In genomic region chr2:158153728-158154343, GRCm38 (mm10) we compare ENCODE assay signal across 8 mouse cellular contexts. TPM values are rescaled to one million over a fixed set of nuclear protein-coding genes. Genes with fewer than 3 reads are reported as not detected.
DNase-seq lines count a peak whose midpoint lies in the region; ATAC-seq and TF ChIP-seq lines count a peak whose summit lies in the region.

No protein-coding gene starts in this region.

- no peaks in the 10 kb centered on the region for H3K27me3 ChIP-seq in forebrain, embryonic 15.5 days
- no peaks in the 10 kb centered on the region for H3K27me3 ChIP-seq in liver, adult 2 months (ENCODE audit: control insufficient read depth, insufficient read depth, low read length)

- peaks cover 11% of the 10 kb centered on the region for H3K4me1 ChIP-seq in forebrain, embryonic 15.5 days
- peaks cover 6% of the 10 kb centered on the region for H3K4me1 ChIP-seq in liver, adult 2 months (ENCODE audit: control insufficient read depth, insufficient read depth, low read length)

- H3K4me2 ChIP-seq in forebrain, embryonic 15.5 days (replicated peaks) = peak overlapping the region; percentile 56

- no peaks in the 10 kb centered on the region for H3K36me3 ChIP-seq in forebrain, embryonic 15.5 days
- H3K36me3 ChIP-seq in liver, adult 2 months (ENCODE audit: control insufficient read depth, insufficient read depth, low read length) = no peaks in the 10 kb centered on the region

- H3K9me3 ChIP-seq in forebrain, embryonic 15.5 days = no peaks in the 10 kb centered on the region

- ATAC-seq in forebrain, embryonic 15.5 days (replicated peaks) = 0 out of 2 replicates have a peak, but pooled peaks have one; percentile 53
- ATAC-seq in monocyte, adult 5-6 weeks (replicated peaks; ENCODE audit: insufficient number of reproducible peaks, low FRiP score, low TSS enrichment, poor library complexity, severe bottlenecking) = peak; percentile 73

- DNase-seq in heart, adult 11 months = peak; percentile 94
- DNase-seq in heart, postnatal 25 days (ENCODE audit: low spot score) = no peak
- peak; percentile 86 for DNase-seq in R1 (ENCODE audit: low read depth, low spot score)
- no peak for DNase-seq in liver, adult 2 months (ENCODE audit: extremely low read depth, low read depth, low spot score)
- no peak for DNase-seq in frontal cortex, postnatal 14 days (ENCODE audit: low spot score in 2 of 2)
- DNase-seq in adrenal gland, postnatal 14 days = no peak

- intact Hi-C loops in heart, postnatal 25 days (cut with DNase I) = no loop called here

- no peaks in the 10 kb centered on the region for H3K79me2 ChIP-seq in liver, adult 2 months (ENCODE audit: control insufficient read depth, insufficient read depth, low read length)

- H3K4me3 ChIP-seq in forebrain, embryonic 15.5 days = peak overlapping the region; percentile 35
- peak overlapping the region; percentile 23; the same call in 1 of the 2 replicates for H3K4me3 ChIP-seq in liver, adult 2 months (ENCODE audit: insufficient read depth, low read depth, low read length)

- no peak overlapping the region for H3K27ac ChIP-seq in forebrain, embryonic 15.5 days (replicated peaks)
- H3K27ac ChIP-seq in liver, adult 2 months (replicated peaks; ENCODE audit: insufficient read depth, low read depth, low read length) = no peak overlapping the region

- under 1% methylated on average over 22 of the region's 22 CpGs for WGBS in forebrain, embryonic 15.5 days
- 2% methylated on average over 22 of the region's 22 CpGs for WGBS in liver, adult 2 months

- TF ChIP-seq POLR2A in liver, adult 2 months (IDR thresholded peaks at IDR 0.05; ENCODE audit: extremely low read depth, insufficient read depth, low read length) = no peak

- peak overlapping the region; percentile 36 for H3K9ac ChIP-seq in forebrain, embryonic 15.5 days (replicated peaks)
- H3K9ac ChIP-seq in liver, adult 2 months (ENCODE audit: low read depth, low read length) = peak overlapping the region; percentile 1; the same call in 1 of the 2 replicates

- TF ChIP-seq CTCF in liver, adult 2 months (IDR thresholded peaks at IDR 0.05; ENCODE audit: low read depth, low read length) = no peak

RNA-seq across cellular contexts. Expression of gene Tgm2, which starts 7.6 kb away (rescaled TPM):
- 100 to 1,000 TPM; 238 to 253 TPM for total RNA-seq in heart, postnatal 25 days (2021)
- polyA plus RNA-seq in forebrain, embryonic 15.5 days (2015; fragmentation: Nextera tagmentation; extraction: Ambion mirVana) = 4.7 and 5.0 TPM in 2 replicates
- 68.3 and 101 TPM in 2 replicates for total RNA-seq in liver, adult 2 months (2014; rRNA removed)
- 91.7 and 93.5 TPM in 2 replicates for polyA plus RNA-seq in liver, adult 2 months (2012; rRNA removed)
- 131 to 275 TPM (median 210 TPM) in 3 replicates for total RNA-seq in monocyte, adult 5-6 weeks (2017)
- total RNA-seq in adrenal gland, postnatal 14 days (2021) = 69.0 and 75.1 TPM in 2 replicates

Comparison
In these comparisons a context has a peak if more than half of its experiments do, and no peak if none do; other contexts are left out.
1. DNase-seq: peak in heart, adult 11 months (single experiment) and R1 (single experiment); none in heart, postnatal 25 days (single experiment), liver, adult 2 months (single experiment), frontal cortex, postnatal 14 days (0 of 2) and adrenal gland, postnatal 14 days (single experiment).